In genomic region chr10:77418138-77418537, GRCm38 (mm10) we compare ENCODE assay signal across 8 mouse cellular contexts. TPM values are rescaled to one million over a fixed set of nuclear protein-coding genes. Genes with fewer than 3 reads are reported as not detected.
DNase-seq lines count a peak whose midpoint lies in the region; ATAC-seq lines count a peak whose summit lies in the region.

Adarb1 (minus strand) TSS chr10:77418270.

- H3K9me3 ChIP-seq in hindbrain, embryonic 15.5 days: no peaks in the 10 kb centered on the region

- peak within 1 kb of the TSS; percentile 81 for H3K4me3 ChIP-seq in hindbrain, embryonic 15.5 days

- H3K36me3 ChIP-seq in hindbrain, embryonic 15.5 days: no peaks in the 10 kb centered on the region

- DNase-seq in ZHBTc4 (ENCODE audit: low read depth, low spot score): peak; percentile 97
- DNase-seq in cerebellum, postnatal 4 days (ENCODE audit: low spot score in 2 of 2): peak; percentile 74 to 92
- DNase-seq in gastrocnemius, adult 18-20 months (ENCODE audit: low spot score): peak; percentile 90
- DNase-seq in layer of hippocampus, postnatal 36 days: peak; percentile 89 to 92
- peak; percentile 90 for DNase-seq in lung, postnatal 25 days (ENCODE audit: low spot score)
- DNase-seq in retina, adult 2 months (ENCODE audit: low read depth, low spot score): peak; percentile 77
- peak; percentile 90 for DNase-seq in thymus, postnatal 25 days

- WGBS in hindbrain, embryonic 15.5 days: under 1% methylated on average over 57 of the region's 57 CpGs

- H3K27ac ChIP-seq in hindbrain, embryonic 15.5 days (replicated peaks): peak within 1 kb of the TSS; percentile 76

- peak within 1 kb of the TSS; percentile 65 for H3K9ac ChIP-seq in hindbrain, embryonic 15.5 days

- ATAC-seq in hindbrain, embryonic 15.5 days (ENCODE audit: low FRiP score, low read depth): peak; percentile 94

- no peaks in the 10 kb centered on the region for H3K27me3 ChIP-seq in hindbrain, embryonic 15.5 days

- peak within 1 kb of the TSS; percentile 85 for H3K4me2 ChIP-seq in hindbrain, embryonic 15.5 days

- peaks cover 25% of the 10 kb centered on the region for H3K4me1 ChIP-seq in hindbrain, embryonic 15.5 days (replicated peaks)

RNA-seq across cellular contexts. Expression of gene Adarb1, which starts in this region (rescaled TPM):
- 1 to 10 TPM; 5.5 to 5.8 TPM for total RNA-seq in gastrocnemius, adult 18-20 months (2021)
- 20.5 and 21.5 TPM in 2 replicates for polyA plus RNA-seq in hindbrain, embryonic 15.5 days (2015; fragmentation: Nextera tagmentation; extraction: Ambion mirVana)
- total RNA-seq in layer of hippocampus, postnatal 36 days (2021): 100 to 1,000 TPM; 113 to 117 TPM

Comparison
In these comparisons a context has a peak if more than half of its experiments do, and no peak if none do; other contexts are left out.
1. Peak in every context shown above with its lines: DNase-seq, ATAC-seq, H3K4me3 ChIP-seq and H3K27ac ChIP-seq.
2. RNA of gene Adarb1 (total RNA-seq): 113 to 117 TPM in layer of hippocampus, postnatal 36 days; 5.5 to 5.8 TPM in gastrocnemius, adult 18-20 months; every median in the first group is over 10 times any median in the second.